Mouse (Mus musculus) stomach, embryonic 14.5 days (tissue): ENCODE data around the gene Cbx4. TPM values are rescaled to one million over a fixed set of nuclear protein-coding genes. Genes with fewer than 3 reads are reported as not detected.

Experiments
- ATAC-seq: fragments of 200-750 bp; cut with Nextera tagmentation; 2 replicates; pipeline ENCODE4 v1.8.0; 2017; ENCODE audit warnings: low read depth, moderate TSS enrichment; ENCODE audit not compliant: insufficient number of reproducible peaks, insufficient read depth, low FRiP score
- H3K27ac ChIP-seq: fragments of 300-500 bp; sonication (generic); 2 replicates; pipeline ENCODE4 v1.5.1; 2014; ENCODE audit warnings: mild to moderate bottlenecking, low read length, moderate library complexity, mixed read lengths
- H3K27me3 ChIP-seq: fragments of 300-500 bp; sonication (generic); 2 replicates; pipeline ENCODE4 v1.6.1; 2014; ENCODE audit warnings: low read length, control low read depth, mixed read lengths; ENCODE audit not compliant: control insufficient read depth, insufficient read depth
- H3K36me3 ChIP-seq: fragments of 300-500 bp; sonication (generic); 2 replicates; pipeline ENCODE4 v1.6.1; 2014; ENCODE audit warnings: mild to moderate bottlenecking, control low read depth, low read length, moderate library complexity, mixed read lengths; ENCODE audit not compliant: control insufficient read depth, insufficient read depth
- H3K4me1 ChIP-seq: fragments of 300-500 bp; sonication (generic); 2 replicates; pipeline ENCODE4 v1.6.1; 2014; ENCODE audit warnings: low read length, control low read depth, mixed read lengths; ENCODE audit not compliant: control insufficient read depth, insufficient read depth
- H3K4me2 ChIP-seq: fragments of 300-500 bp; sonication (generic); replicated peaks from 2 replicates; pipeline ENCODE4 v1.6.1; 2014; ENCODE audit warnings: low read depth, low read length, control low read depth
- H3K4me3 ChIP-seq: fragments of 300-500 bp; sonication (generic); 2 replicates; pipeline ENCODE4 v1.5.1; 2014; ENCODE audit warnings: low read depth, low read length, control low read depth
- H3K9ac ChIP-seq: fragments of 300-500 bp; sonication (generic); replicated peaks from 2 replicates; pipeline ENCODE4 v1.6.1; 2014; ENCODE audit warnings: low read depth, mild to moderate bottlenecking, control low read depth, low read length, moderate library complexity, mixed read lengths
- H3K9me3 ChIP-seq: fragments of 300-500 bp; sonication (generic); 2 replicates; pipeline ENCODE4 v1.6.1; 2016; ENCODE audit warnings: low read depth, low read length, control low read depth; ENCODE audit not compliant: control insufficient read depth
- WGBS: fragments of 180-500 bp; shearing (Covaris S2); extraction: QIAGEN DNeasy Blood & Tissue Kit; methylation state at CpG from one replicate; pipeline ENCODE4 v1.1.7; 2014; 5-methylcytosine and 5-hydroxymethylcytosine counted together
- polyA plus RNA-seq: library from polyadenylated mRNA; unstranded; fragments of >200 nt; fragmentation: Nextera tagmentation; extraction: Ambion mirVana; gene quantifications from 2 replicates; pipeline ENCODE4 v1.2.1, GENCODE M21; 2014

The Cbx4 gene
- polyA plus RNA-seq, 1 experiment from 2014 or later, result 7.0 TPM

DNA sequence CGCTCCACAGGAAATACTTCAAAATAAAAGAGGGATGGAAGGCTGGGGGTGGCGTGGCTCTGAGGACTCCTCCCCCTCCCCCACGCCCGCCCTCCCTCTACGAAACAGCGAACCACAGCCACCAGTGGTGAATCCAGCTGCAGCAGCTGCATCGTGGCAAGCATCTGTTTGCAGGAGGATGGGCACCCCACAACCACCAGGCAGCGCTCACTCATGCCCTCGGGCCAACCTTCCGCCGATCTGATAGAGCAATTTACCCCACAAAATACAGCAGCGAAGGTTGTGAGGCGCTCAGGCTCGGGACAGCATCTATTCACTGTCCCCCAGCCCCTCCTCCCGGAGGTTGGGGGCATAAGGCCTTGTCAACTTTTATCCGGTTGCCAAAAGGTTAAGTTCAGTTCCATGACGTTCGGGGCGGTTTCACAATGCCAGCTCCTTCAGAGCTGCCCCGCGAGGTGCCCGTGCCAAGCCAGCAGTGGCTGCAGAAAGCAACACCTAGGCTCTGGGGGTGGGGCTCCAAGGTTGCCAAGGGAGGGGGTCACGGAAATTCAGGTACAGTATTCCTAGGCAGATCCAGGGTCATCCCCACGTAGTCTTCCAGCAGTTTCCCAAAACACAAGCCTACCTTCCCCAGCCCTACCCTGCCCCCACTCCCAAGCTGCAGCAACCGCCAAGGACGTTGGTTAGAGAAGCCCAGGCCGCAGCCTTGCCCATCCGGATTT, 2.1 kb downstream of the Cbx4 start:
- H3K9ac ChIP-seq, result peak overlapping the region; percentile 92; the same call in 1 of the 2 replicates
- no peaks in the 10 kb centered on the region for H3K9me3 ChIP-seq
- peaks cover 22% of the 10 kb centered on the region for H3K36me3 ChIP-seq
- no peak for ATAC-seq
- H3K4me2 ChIP-seq, result peak overlapping the region; percentile 73
- H3K27me3 ChIP-seq, result peaks cover 10% of the 10 kb centered on the region; the same call in 1 of the 2 replicates
- H3K4me3 ChIP-seq, result peak overlapping the region; percentile 91
- no peak overlapping the region for H3K27ac ChIP-seq
- 11% methylated on average over 28 of the region's 28 CpGs for WGBS
- H3K4me1 ChIP-seq, result peaks cover 57% of the 10 kb centered on the region

DNA sequence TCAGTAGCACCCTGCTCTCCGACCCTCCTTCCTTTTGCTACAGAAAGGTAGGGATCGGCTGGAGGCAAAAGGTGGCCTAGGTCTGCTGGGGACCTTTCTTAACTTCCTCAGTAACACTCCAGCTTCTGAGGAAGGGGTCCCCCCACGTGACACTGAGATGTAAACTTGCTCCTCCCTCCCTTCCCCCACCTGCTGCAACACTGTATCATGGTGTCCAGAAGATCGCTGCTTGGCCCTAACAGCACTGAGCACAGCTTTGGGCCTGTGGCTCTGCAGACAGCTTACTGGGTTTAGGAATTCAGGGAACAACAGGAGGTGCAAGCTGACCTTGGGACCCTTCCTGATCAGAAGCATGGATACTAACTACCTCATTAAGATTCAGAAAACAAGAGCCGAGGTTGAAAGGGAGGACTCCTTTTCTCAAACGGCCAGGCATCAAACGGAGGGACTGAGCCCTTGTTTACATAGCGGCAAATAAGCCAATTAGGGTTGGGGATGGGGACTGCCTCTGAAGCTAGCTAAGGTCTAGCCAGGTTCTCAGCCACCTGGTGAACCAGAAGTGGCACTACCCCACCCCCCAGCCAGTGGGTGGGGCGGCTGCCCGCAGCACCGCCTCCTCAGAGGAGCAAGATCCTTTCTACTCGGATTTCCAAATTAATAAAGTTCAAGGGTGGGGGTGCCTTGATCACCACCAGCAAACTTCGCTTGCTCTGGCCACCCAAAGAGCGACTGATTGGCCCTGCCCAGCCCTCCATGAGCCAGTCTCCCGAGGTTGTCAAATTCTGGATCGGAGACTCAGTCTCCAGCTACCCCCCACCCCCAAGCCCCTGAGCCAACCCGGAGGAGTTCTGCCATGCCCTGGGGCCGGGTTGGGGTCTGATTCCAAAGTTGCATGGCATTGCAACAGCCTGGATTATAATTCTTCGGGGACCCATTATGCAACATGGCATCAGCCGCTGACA, 3.1 kb downstream of the Cbx4 start:
- H3K4me1 ChIP-seq, result peaks cover 67% of the 10 kb centered on the region
- 25% methylated on average over 20 of the region's 20 CpGs for WGBS
- H3K4me3 ChIP-seq, result peak overlapping the region; percentile 91
- peaks cover 6% of the 10 kb centered on the region; the same call in 1 of the 2 replicates for H3K27me3 ChIP-seq
- H3K4me2 ChIP-seq, result peak overlapping the region; percentile 73
- H3K27ac ChIP-seq, result no peak overlapping the region
- H3K9ac ChIP-seq, result peak overlapping the region; percentile 6; the same call in 1 of the 2 replicates
- no peaks in the 10 kb centered on the region for H3K9me3 ChIP-seq
- ATAC-seq, result no peak
- H3K36me3 ChIP-seq, result peaks cover 22% of the 10 kb centered on the region

- Histone ChIP-seq H3K9me3 (no peaks in the 10 kb centered on the region), H3K4me3 (no peak overlapping the region), H3K4me1 (peaks cover 61% of the 10 kb centered on the region), H3K27me3 (0 out of 2 replicates have a peak, but pooled peaks cover 3% of the 10 kb centered on the region), H3K4me2 (no peak overlapping the region), H3K9ac (no peak overlapping the region), H3K36me3 (peaks cover 22% of the 10 kb centered on the region), H3K27ac (no peak overlapping the region)
- ATAC-seq, result no peak
- 37% methylated on average over 21 of the region's 21 CpGs for WGBS
These were observed 4.0 kb downstream of the Cbx4 start for GRCm38 (mm10) chr11:119081839-119082637.

DNA sequence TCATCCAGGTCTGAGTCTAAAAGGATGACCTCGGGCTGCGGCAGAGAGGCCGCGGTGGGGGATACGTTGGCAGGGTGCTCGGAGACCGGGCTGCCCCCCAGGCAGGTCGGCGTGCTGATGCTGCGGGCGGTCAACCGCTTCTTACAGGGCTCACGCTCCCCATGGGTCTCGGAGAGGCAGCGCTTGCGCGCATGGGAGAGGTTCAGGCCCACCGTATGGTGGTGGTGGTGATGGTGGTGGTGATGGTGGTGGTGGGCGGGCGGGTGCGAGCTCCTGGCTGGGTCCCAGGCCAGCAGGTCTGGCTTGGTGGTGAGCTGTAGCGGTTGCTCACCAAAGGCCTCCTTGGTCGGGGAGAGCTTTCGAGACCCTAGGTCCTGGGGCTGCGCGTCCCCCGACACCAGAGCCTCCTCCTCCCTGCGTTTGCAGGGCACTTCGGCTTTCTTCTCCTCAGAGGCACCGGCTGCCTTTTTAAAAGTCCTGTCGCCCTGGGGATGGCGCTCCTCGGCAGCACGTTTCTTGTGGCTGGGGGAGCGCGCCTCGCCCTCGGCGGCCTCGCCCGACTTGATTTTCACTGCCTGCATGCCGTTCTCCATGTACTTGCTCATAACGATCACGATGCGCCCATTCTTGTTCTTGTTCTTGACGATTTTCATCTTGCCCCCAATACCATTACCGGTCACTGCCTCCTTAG, 4.7 kb downstream of the Cbx4 start:
- WGBS, result 55% methylated on average over 47 of the region's 47 CpGs
- Histone ChIP-seq H3K4me3 (no peak overlapping the region), H3K27me3 (0 out of 2 replicates have a peak, but pooled peaks cover 3% of the 10 kb centered on the region), H3K9ac (no peak overlapping the region), H3K9me3 (no peaks in the 10 kb centered on the region), H3K4me1 (peaks cover 56% of the 10 kb centered on the region), H3K4me2 (no peak overlapping the region), H3K27ac (no peak overlapping the region), H3K36me3 (peaks cover 22% of the 10 kb centered on the region)
- no peak for ATAC-seq

DNA sequence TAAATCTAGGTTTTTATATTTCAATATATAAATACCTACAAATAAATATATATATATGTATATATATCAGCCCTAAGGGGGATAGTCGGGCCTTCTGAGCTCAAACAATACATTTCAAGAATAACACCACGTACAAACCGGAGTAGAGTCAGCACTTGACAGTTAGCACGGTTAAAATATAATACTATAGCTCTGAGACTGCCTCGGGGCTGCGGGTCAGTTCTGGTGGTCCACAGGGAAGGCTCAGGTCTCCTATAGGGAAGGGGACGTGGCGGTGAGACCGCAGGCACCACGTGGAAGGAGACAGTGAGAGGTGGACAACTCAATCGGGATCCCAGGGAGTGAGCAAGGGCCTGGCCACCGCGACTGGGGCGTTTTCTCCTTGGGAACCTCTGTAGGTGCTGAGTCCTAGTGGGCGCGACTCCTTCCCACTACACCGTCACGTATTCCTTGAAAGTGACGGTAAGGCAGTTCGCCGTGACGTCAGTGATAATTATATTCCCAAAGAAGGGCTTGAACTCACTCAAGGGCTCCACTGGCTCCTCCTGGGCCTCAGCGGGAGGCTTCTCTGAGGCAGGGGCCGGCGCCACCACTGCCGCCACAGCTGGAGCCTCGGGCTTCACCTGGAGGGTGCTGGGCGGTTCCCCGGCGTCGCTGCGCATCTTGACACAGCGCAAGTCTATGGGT, 5.4 kb downstream of the Cbx4 start:
- H3K9me3 ChIP-seq, result no peaks in the 10 kb centered on the region
- peaks cover 22% of the 10 kb centered on the region for H3K36me3 ChIP-seq
- 0 out of 2 replicates have a peak, but pooled peaks cover 3% of the 10 kb centered on the region for H3K27me3 ChIP-seq
- H3K27ac ChIP-seq, result no peak overlapping the region
- no peak for ATAC-seq
- H3K4me2 ChIP-seq, result no peak overlapping the region
- no peak overlapping the region for H3K4me3 ChIP-seq
- peaks cover 56% of the 10 kb centered on the region for H3K4me1 ChIP-seq
- H3K9ac ChIP-seq, result no peak overlapping the region
- 59% methylated on average over 33 of the region's 33 CpGs for WGBS

DNA sequence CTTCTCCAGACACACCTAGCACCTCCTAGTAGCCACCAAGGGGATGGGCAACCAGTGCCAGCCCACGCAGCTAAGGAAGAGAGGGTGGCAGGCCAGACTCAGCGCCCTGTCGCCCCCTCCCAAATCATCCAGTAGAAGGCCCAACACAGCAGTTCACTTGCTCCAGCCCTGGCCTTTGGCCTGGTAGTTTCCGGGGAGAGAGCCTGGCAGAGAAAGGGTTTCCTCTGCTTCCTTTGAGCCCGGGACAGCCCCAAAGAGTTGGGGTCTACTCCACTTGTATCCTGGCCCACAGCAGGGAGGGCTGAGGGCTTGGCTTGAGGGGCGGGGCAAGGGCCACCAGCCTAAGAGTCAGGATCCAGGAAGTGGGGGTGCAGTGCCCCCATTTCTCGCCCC, 6.6 kb downstream of the Cbx4 start:
- H3K4me2 ChIP-seq, result peak overlapping the region; percentile 29
- peaks cover 53% of the 10 kb centered on the region for H3K4me1 ChIP-seq
- H3K36me3 ChIP-seq, result peaks cover 22% of the 10 kb centered on the region
- peak overlapping the region; percentile 69 for H3K27ac ChIP-seq
- H3K27me3 ChIP-seq, result 0 out of 2 replicates have a peak, but pooled peaks cover 3% of the 10 kb centered on the region
- 45% methylated on average over 7 of the region's 7 CpGs for WGBS
- ATAC-seq, result no peak
- no peak overlapping the region for H3K4me3 ChIP-seq
- no peaks in the 10 kb centered on the region for H3K9me3 ChIP-seq
- H3K9ac ChIP-seq, result no peak overlapping the region; the same call in 1 of the 2 replicates

DNA sequence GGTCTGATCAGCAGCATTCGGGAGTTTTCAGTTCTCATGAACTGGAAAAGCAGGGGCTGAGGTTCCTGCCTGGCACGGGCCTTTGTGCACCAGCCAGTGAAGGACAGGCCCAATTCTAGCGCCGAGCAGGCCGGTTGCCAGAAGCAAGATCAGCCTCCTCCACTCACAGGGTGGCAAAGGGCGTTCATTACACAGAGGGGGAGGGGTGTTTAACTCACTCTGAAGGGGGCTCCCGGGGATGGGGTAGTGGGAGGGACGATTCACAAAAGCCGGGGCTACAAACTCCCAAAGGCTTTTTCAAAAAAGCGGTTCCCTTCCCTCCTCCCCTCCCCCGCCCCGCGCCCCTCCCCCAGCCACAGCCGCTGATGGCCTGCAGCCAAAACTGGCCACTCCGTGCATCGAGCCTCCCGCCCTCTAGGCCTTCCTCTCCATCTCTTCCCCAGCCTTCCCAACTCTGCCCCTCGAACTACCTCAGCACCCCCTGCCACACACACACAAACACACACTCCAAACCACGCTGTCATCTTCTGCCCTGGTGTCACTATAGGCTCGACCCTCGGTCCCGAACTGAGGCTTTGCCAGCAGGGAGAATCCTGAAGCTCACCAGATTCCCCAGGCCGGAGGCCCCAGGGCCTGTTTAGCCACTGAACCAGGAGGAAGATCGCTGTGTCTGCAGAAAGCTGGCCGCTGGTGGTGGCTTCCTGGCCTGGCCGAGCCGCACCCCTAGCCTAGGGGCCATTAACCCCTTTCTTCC, 7.2 kb downstream of the Cbx4 start:
- Histone ChIP-seq H3K4me3 (no peak overlapping the region), H3K9ac (no peak overlapping the region; the same call in 1 of the 2 replicates), H3K27me3 (0 out of 2 replicates have a peak, but pooled peaks cover 3% of the 10 kb centered on the region), H3K36me3 (peaks cover 22% of the 10 kb centered on the region), H3K9me3 (no peaks in the 10 kb centered on the region), H3K27ac (peak overlapping the region; percentile 69), H3K4me1 (peaks cover 48% of the 10 kb centered on the region), H3K4me2 (peak overlapping the region; percentile 29)
- WGBS, result 8% methylated on average over 26 of the region's 27 CpGs
- peak; percentile 29; the same call in 1 of the 2 replicates for ATAC-seq
